Mouse (Mus musculus) CD8-positive naive resting alpha-beta T cell, adult 2 months (primary cell): ENCODE measurements around the gene Sltm.
A peak's percentile ranks its signal among the peaks of the same experiment; 100 is the strongest.
"Not testable (repeated sequence)": the region's sequence is repeated elsewhere in the genome, so short reads cannot be mapped to it uniquely, and the experiment has no call there.

Source experiments
- DNase-seq, 2 experiments: peaks; one replicate each; pipeline ENCODE4 v3.0.0; 2022; ENCODE audit warnings: low read depth in 2 of 2, low spot score in 2 of 2

Sltm gene

GRCm38 (mm10) chr9:70542305-70543041, at the start of gene Sltm:
TSS of gene Sltm (plus strand) at chr9:70542754.
- peak; percentile 97 to 98 for DNase-seq

- DNase-seq, result no peak
Measured at GRCm38 (mm10) chr9:70493038-70493437, 49.5 kb upstream of the Sltm start.

DNA sequence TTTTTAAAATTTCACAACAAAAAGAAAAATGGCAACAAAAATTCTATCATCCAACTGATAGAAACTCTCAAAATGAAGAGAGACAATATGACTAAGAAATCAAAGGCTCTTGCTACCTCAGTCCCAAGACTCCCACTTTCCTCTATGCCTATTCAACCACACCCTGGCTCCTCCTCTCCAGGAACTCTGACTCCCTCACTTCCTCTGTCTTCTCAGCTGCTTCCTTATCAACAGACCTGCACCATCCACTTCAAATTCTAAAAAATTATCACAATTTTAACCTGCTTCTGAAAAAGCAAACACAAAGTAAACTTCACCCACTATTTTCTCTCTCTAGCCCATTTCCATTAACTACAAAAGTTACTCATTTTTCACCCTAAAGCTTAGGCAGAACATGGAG, 45.6 kb upstream of the Sltm start:
- no peak for DNase-seq

DNA sequence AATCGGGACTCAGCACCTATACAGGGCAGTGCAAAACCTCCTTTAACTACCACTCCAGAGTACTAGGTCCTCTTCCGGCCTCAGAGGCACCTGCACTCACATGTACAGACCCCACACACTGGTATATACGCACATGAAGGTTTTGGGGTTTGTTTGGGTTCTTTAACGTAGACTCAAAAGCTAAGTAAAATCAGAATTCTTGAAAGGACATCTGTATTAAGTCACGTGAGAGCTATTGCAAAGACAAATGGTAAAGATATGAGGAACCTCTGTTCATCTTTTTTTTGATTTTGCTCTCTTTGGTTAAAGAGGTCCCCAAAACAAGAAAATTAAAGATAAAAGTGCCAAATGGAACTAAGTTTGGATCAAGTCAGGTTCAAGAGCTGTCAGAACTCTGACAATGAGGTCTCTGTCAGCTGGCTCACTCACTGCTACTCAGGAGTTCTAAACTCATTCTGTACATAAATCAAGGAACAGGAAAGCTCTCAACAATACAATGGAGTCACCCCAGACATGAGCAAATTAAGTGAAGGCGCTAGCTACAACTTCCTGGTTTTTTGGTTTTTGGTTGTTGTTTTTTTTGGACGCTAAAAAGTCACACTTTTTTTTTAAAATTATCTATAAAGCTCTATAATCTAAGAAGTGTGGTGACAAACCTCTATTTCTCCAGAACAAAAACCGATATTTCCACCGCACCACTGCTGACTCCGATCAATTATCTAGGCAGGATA, 40.1 kb upstream of the Sltm start:
- peak in 1 of 2 experiments; percentile 20 for DNase-seq

DNA sequence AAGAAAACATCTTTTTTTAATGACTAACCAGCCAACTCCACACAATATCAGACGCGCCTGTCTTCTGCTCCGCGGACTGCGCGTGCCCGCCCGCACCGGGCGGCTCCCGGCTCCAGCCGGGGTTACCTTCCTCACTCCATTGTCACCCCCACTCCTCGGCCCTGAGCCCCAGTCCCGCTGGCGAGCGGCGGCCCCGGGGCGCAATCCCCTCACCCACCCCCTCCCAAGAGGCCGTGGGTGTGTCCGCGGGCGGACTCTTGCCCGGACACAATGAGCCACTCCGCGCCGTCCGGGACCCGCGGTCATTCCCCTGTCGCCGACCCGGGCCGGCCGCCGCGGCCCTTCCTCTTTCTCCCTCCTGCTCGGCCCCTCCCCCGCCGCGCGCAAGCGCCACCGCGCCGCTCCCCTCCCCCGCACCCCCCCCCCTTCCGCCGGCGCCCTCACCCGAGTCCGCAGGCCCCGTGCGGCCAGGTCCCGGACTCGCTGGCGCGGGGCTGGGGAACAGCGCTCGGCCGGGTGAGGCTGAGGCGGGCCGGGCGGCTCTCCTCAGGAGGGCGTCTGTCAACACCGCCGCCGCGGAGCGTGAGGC, 39.4 kb upstream of the Sltm start:
- DNase-seq, result peak; percentile 20

DNA sequence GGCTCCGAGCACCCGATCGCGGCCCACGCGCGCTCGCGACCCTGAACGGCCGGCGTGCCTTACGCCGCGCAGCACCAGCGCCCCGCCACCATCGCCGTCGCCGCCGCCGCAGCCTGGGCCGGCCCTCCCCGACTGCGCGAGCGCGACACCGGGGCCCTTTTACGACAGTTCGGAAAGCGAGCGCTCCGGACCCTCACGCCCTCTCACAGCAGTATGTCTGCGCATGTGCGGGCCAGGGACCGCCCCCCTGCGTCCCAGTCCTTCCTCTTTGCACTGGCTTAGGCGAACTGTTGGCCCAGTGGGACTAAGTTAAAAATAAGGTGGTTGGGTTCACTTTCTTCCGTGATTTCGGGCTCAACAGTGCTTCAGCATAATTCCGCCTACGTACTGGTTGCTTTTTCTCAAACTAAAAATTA, 38.9 kb upstream of the Sltm start, which contains the start of gene Rnf111:
Rnf111 (minus strand) TSS at position 100 of the 416 bp plus-strand sequence.
- peak; percentile 94 to 96 for DNase-seq

DNA sequence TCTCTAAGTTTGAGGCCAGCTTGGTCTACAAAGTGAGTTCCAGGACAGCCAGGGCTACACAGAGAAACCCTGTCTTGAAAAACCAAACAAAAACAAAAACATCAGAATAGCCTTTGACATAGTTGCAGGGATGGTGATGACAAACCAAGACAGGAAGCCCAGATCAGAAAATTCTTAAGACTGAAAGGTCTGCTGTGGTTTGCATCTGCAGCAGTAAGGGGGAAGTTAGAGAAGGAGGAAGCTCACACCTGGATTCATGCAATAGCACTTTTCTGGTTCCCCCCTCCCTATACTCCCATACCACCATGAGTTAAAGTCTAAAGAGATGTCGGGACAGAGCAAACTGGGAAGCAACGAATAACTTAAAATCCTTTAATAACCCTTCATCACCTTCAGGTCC, 36.4 kb upstream of the Sltm start:
- DNase-seq, result no peak

GRCm38 (mm10) chr9:70506787-70507186, 35.8 kb upstream of the Sltm start:
- DNase-seq, result no peak

DNA sequence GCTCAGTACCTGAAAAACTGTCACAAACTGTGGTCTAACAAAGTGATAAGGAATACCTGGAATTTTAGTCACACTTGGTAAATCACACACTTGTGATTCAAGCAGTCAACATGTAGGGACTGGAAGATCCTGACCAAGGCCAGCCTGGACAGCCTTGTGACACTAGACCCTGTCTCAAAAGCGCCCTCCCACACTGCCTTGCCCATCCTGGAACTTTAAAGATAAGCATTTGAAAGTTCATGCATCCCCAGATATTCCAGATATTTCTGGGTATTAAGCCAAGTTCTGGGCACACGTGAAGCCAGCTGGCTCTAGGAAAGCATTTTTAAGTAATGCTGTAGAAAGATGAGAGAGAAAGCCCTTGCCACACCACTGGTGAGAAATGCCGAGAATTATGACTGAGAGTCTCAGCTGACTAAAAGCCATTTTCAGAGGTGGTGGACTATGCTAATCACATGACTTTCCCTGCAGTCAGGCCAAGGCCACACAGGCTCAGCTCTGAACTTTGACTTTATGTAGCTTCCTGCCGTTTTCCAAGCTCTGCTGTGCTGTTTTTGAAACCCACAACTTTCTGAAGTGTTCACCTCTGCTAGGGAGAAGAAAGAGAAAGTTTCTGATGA, 32.5 kb upstream of the Sltm start:
- DNase-seq, result no peak

DNA sequence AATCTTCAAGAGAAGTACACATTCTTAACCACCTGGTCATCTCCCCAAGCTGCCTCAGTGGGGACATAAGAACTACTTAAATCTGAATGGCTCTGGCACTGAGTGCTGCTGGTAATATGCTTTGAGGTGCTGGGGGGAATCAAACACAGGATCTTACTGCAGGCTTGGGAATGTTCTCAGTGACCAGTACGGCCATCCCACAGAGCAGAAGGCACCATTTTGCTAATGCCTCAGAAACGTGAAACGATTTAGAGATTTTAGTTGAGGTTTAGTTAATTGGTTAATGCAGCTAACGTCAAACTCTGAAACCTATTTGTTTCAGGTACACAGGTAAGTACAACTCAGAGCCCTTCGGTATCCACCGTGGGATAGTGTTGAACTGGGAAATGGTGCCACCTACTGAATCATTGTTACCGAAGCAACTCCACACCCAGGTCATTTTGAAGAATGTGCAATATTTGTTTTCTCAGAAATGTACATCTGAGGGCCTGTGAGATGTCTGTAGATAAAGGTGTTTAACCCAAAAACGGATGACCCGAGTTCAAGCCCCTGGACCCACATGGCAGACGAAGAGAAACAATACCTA, 31.5 kb upstream of the Sltm start:
- DNase-seq, result peak in 1 of 2 experiments; percentile 17

- no peak for DNase-seq
Measured at GRCm38 (mm10) chr9:70511681-70512080, 30.9 kb upstream of the Sltm start.

GRCm38 (mm10) chr9:70520651-70521050, 21.9 kb upstream of the Sltm start:
- DNase-seq, result no peak

- no peak for DNase-seq
Measured at GRCm38 (mm10) chr9:70523813-70524212, 18.7 kb upstream of the Sltm start.

- peak in 1 of 2 experiments; percentile 8 for DNase-seq
Measured at GRCm38 (mm10) chr9:70524366-70524765, 18.2 kb upstream of the Sltm start.

GRCm38 (mm10) chr9:70533328-70533727, 9.2 kb upstream of the Sltm start:
- no peak for DNase-seq

- DNase-seq, result peak in 1 of 2 experiments; percentile 5
Measured at GRCm38 (mm10) chr9:70541584-70541983, 970 bp upstream of the Sltm start.

DNA sequence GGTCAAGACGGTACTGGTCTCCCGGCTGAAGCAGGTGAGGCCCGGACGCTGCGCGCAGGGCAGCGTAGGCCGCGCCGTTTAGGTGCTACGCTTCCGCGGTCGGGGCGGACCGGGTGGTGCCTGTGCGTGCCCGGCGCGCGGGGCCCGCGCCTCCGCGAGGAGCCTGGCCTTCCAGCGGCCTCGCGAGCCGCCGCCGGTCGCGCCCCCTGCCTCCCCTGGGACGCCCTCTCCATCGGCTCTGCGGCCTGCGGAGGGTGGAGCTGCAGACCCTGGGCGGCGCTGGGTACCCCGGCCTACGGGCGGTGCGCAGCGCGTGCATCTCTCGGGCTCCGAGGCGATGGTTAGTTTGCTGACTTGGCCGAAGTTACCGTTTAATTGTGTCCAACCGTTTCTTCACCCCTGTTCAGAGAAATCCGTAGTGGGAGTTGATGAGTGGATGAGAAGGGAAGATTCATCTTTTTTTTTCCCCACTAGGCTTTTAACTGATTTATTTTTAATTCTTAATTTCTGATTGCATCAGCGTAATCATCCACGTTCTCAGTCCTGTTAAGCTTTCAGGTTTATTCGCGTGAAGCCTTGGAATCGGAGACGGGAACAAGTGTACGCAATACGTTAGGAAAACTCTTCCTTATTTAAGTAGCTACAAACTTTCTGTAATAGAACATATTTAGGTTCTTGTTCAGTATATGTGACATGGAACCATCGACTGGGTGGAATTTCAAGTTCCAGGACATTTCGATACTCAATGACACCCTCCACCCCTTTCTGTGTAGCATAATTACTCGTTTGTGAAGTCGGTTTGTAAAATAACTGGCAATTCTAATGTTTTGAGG, 710 bp downstream of the Sltm start:
- DNase-seq, result no peak

- DNase-seq, result no peak
Measured at GRCm38 (mm10) chr9:70543985-70544384, 1.4 kb downstream of the Sltm start.

GRCm38 (mm10) chr9:70544831-70545230, 2.3 kb downstream of the Sltm start:
- DNase-seq, result no peak

GRCm38 (mm10) chr9:70546576-70546975, 4.0 kb downstream of the Sltm start:
- not testable (repeated sequence) for DNase-seq
